Mouse (Mus musculus): Measurements from ENCODE around the gene Zfp57. TPM values are rescaled to one million over a fixed set of nuclear protein-coding genes. Genes with fewer than 3 reads are reported as not detected.

Gene Zfp57
- polyA plus RNA-seq, 1 experiment from 2014 or later: 10.0 TPM

DNA sequence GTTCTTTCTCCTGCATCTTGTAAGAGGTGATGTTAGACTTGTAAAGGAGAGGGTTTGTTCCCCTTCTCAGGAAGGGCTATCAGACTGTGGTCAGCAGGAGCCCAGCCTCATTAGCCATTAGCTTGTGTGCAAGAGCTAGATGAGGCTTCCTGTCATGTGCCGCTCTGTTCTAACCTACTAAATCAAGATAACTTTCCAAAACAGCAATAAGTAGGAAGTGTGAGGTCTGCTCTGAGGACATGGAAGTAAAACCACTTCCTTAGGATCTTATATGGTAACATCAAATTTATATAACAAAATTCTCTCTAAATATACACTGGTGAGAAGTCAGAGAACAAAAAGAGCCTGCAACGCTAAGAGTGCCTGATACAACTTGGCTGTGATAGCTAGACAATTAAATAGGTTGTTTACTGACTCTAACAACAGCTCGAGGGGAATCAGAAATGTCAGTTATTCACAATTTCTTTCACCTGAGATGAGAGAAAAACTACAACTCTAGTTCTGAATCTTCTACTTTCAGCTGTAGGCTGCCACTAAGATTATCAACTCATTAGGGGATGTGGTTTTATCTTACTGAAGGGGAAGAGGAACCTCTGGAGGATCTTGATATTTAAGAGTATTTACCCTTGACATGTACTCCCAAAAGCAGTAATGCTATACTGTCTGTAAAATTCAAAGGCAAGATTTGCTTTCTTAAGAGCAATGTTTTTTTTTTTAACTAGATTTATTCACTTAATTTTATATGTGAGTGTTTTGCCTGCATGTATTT is 8.4 kb upstream of the Zfp57 start:
- Histone ChIP-seq H3K36me3 (ENCODE audit: control insufficient read depth, insufficient read depth, low read length) (no peaks in the 10 kb centered on the region), H3K4me1 (replicated peaks; ENCODE audit: control insufficient read depth, insufficient read depth) (0 out of 2 replicates have a peak, but pooled peaks cover 2% of the 10 kb centered on the region), H3K27me3 (ENCODE audit: control insufficient read depth, insufficient read depth, low read length) (no peaks in the 10 kb centered on the region), H3K4me2 (replicated peaks; ENCODE audit: low read depth) (no peak overlapping the region), H3K9ac (ENCODE audit: low read length) (no peak overlapping the region), H3K27ac (replicated peaks) (no peak overlapping the region), H3K9me3 (ENCODE audit: control insufficient read depth, low read length) (no peaks in the 10 kb centered on the region), H3K4me3 (ENCODE audit: low read depth, low read length) (no peak overlapping the region)
- TF ChIP-seq CTCF (IDR thresholded peaks at IDR 0.05; ENCODE audit: low read depth) (no peak), EP300 (optimal IDR thresholded peaks at IDR 0.05) (no peak)
- ATAC-seq (ENCODE audit: low FRiP score, low TSS enrichment): no peak
- WGBS: 66% methylated on average over 3 of the region's 3 CpGs
- no peak for DNase-seq (ENCODE audit: low spot score)

GRCm38 (mm10) chr17:36993770-36994325 is 7.1 kb upstream of the Zfp57 start:
- no peak for TF ChIP-seq CTCF (IDR thresholded peaks at IDR 0.05; ENCODE audit: low read depth)
- TF ChIP-seq EP300 (optimal IDR thresholded peaks at IDR 0.05): no peak
- no peak overlapping the region for H3K4me3 ChIP-seq (ENCODE audit: low read depth, low read length)
- ATAC-seq (ENCODE audit: low FRiP score, low TSS enrichment) (no peak), DNase-seq (ENCODE audit: low spot score) (no peak)
- no peak overlapping the region for H3K27ac ChIP-seq (replicated peaks)
- 0 out of 2 replicates have a peak, but pooled peaks cover under 1% of the 10 kb centered on the region for H3K4me1 ChIP-seq (replicated peaks; ENCODE audit: control insufficient read depth, insufficient read depth)
- 86% methylated on average over 4 of the region's 4 CpGs for WGBS
- no peak overlapping the region for H3K4me2 ChIP-seq (replicated peaks; ENCODE audit: low read depth)
- H3K27me3 ChIP-seq (ENCODE audit: control insufficient read depth, insufficient read depth, low read length): no peaks in the 10 kb centered on the region
- no peaks in the 10 kb centered on the region for H3K9me3 ChIP-seq (ENCODE audit: control insufficient read depth, low read length)
- no peaks in the 10 kb centered on the region for H3K36me3 ChIP-seq (ENCODE audit: control insufficient read depth, insufficient read depth, low read length)
- no peak overlapping the region for H3K9ac ChIP-seq (ENCODE audit: low read length)

DNA sequence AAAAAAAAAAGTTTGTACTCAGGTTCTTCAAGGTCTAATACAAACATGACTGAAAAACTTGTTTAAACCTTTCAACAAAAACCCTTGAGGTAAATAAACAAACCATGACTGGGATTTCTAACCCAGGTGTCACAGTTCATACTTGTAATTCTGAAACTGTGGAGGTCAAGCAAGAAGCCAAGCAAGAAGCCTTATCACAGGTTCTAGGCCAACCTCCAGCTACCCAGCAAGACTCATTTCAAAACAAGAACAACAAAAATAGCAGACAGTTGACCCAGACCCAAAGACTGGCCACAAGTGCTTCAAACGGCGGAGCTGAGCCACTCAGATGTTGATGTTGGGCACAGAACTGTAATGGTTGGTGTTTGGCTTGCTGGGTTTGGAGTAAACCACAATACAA is 6.4 kb upstream of the Zfp57 start:
- no peaks in the 10 kb centered on the region for H3K27me3 ChIP-seq (ENCODE audit: control insufficient read depth, insufficient read depth, low read length)

DNA sequence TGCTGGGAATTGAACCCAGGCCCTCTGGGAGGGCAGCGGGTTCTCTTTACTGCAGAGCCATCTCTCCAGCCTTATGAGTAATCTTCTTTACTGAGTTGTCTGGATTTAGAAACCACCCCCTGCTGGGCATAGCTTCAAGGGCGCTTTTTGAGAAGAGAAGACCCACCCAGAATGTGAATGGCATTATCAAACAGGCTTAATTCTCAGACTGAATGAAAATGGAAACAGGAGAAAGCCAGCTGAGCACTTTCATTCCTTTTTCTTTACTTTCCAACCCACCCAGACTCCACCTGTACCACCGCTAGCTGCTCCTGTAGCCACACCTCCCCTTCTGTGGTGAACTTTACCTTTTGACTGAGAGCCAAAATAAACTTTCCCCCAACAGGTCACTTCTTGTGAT is 5.5 kb upstream of the Zfp57 start:
- H3K27ac ChIP-seq (replicated peaks): no peak overlapping the region
- H3K4me2 ChIP-seq (replicated peaks; ENCODE audit: low read depth): no peak overlapping the region
- H3K9me3 ChIP-seq (ENCODE audit: control insufficient read depth, low read length): no peaks in the 10 kb centered on the region
- no peak for TF ChIP-seq EP300 (optimal IDR thresholded peaks at IDR 0.05)
- TF ChIP-seq CTCF (IDR thresholded peaks at IDR 0.05; ENCODE audit: low read depth): no peak
- DNase-seq (ENCODE audit: low spot score): no peak
- H3K36me3 ChIP-seq (ENCODE audit: control insufficient read depth, insufficient read depth, low read length): no peaks in the 10 kb centered on the region
- no peaks in the 10 kb centered on the region for H3K4me1 ChIP-seq (replicated peaks; ENCODE audit: control insufficient read depth, insufficient read depth)
- H3K4me3 ChIP-seq (ENCODE audit: low read depth, low read length): no peak overlapping the region
- 56% methylated on average over 3 of the region's 3 CpGs for WGBS
- H3K27me3 ChIP-seq (ENCODE audit: control insufficient read depth, insufficient read depth, low read length): no peaks in the 10 kb centered on the region
- no peak overlapping the region for H3K9ac ChIP-seq (ENCODE audit: low read length)
- ATAC-seq (ENCODE audit: low FRiP score, low TSS enrichment): no peak

More for the DNA sequence above, 6.4 kb upstream of the Zfp57 start:
- no peak overlapping the region for H3K27ac ChIP-seq (replicated peaks)
- no peak for ATAC-seq (ENCODE audit: low FRiP score, low TSS enrichment)
- DNase-seq (ENCODE audit: low spot score): no peak
- H3K9ac ChIP-seq (ENCODE audit: low read length): no peak overlapping the region
- H3K9me3 ChIP-seq (ENCODE audit: control insufficient read depth, low read length): no peaks in the 10 kb centered on the region
- WGBS: 89% methylated on average over 2 of the region's 2 CpGs
- TF ChIP-seq CTCF (IDR thresholded peaks at IDR 0.05; ENCODE audit: low read depth) (no peak), EP300 (optimal IDR thresholded peaks at IDR 0.05) (no peak)
- H3K36me3 ChIP-seq (ENCODE audit: control insufficient read depth, insufficient read depth, low read length): no peaks in the 10 kb centered on the region
- no peaks in the 10 kb centered on the region for H3K4me1 ChIP-seq (replicated peaks; ENCODE audit: control insufficient read depth, insufficient read depth)
- no peak overlapping the region for H3K4me3 ChIP-seq (ENCODE audit: low read depth, low read length)
- H3K4me2 ChIP-seq (replicated peaks; ENCODE audit: low read depth): no peak overlapping the region

GRCm38 (mm10) chr17:36997033-36997735 is 3.8 kb upstream of the Zfp57 start:
- TF ChIP-seq CTCF (IDR thresholded peaks at IDR 0.05; ENCODE audit: low read depth): peak; percentile 91
- no peak for TF ChIP-seq EP300 (optimal IDR thresholded peaks at IDR 0.05)
- Histone ChIP-seq H3K9ac (ENCODE audit: low read length) (no peak overlapping the region), H3K27ac (replicated peaks) (no peak overlapping the region), H3K4me1 (replicated peaks; ENCODE audit: control insufficient read depth, insufficient read depth) (no peaks in the 10 kb centered on the region), H3K36me3 (ENCODE audit: control insufficient read depth, insufficient read depth, low read length) (no peaks in the 10 kb centered on the region), H3K4me3 (ENCODE audit: low read depth, low read length) (no peak overlapping the region), H3K9me3 (ENCODE audit: control insufficient read depth, low read length) (no peaks in the 10 kb centered on the region), H3K27me3 (ENCODE audit: control insufficient read depth, insufficient read depth, low read length) (no peaks in the 10 kb centered on the region), H3K4me2 (replicated peaks; ENCODE audit: low read depth) (no peak overlapping the region)
- ATAC-seq (ENCODE audit: low FRiP score, low TSS enrichment): peak; percentile 63; the same call in 1 of the 2 replicates
- WGBS: 26% methylated on average over 7 of the region's 7 CpGs
- DNase-seq (ENCODE audit: low spot score): peak; percentile 78
